Mouse (Mus musculus): ENCODE results near the gene Bcl7b.

DNA sequence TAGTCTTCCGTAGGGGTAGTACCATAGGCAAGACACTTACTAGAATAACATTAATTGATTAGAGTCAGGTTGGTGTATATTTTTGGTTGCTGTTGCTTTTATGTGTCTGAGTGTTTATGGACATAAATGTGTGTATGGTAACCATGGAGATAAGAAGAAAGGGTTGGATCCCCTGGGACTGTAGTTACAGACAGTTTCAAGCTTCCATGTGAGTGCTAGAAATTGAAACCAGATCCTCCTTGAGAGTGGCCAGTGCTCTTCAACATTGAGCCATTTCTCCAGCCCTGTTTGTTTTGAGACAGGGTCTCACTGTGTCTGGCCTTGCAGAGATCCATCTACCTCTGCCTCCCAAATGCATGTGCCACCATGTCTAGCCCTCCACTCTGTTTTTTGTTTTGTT is 24.3 kb downstream of the Bcl7b start:
- TF ChIP-seq CTCF (IDR thresholded peaks at IDR 0.05) (no peak), EP300 (IDR thresholded peaks at IDR 0.05) (no peak)
